Mouse (Mus musculus) midbrain, embryonic 14.5 days (tissue): ENCODE measurements around the gene Magi2. TPM values are rescaled to one million over a fixed set of nuclear protein-coding genes. Genes with fewer than 3 reads are reported as not detected.

Experiments used
- ATAC-seq: fragments of 200-750 bp; cut with Nextera tagmentation; 2 replicates; pipeline ENCODE4 v1.8.0; 2017; ENCODE audit warnings: moderate number of reproducible peaks, moderate library complexity; ENCODE audit not compliant: low FRiP score, low TSS enrichment
- DNase-seq: peaks from one replicate; pipeline ENCODE4 v3.0.0-alpha.2; 2015
- H3K27ac ChIP-seq: fragments of 300-500 bp; sonication (generic); replicated peaks from 2 replicates; pipeline ENCODE4 v1.5.1; 2014; ENCODE audit warnings: mild to moderate bottlenecking, low read depth, low read length, moderate library complexity
- H3K27me3 ChIP-seq: fragments of 300-500 bp; sonication (generic); 2 replicates; pipeline ENCODE4 v1.6.1; 2014; ENCODE audit warnings: low read length, control low read depth, mixed read lengths; ENCODE audit not compliant: control insufficient read depth, insufficient read depth
- H3K36me3 ChIP-seq: fragments of 300-500 bp; sonication (generic); 2 replicates; pipeline ENCODE4 v1.6.1; 2014; ENCODE audit warnings: low read length, control low read depth; ENCODE audit not compliant: control insufficient read depth, insufficient read depth
- H3K4me1 ChIP-seq: fragments of 300-500 bp; sonication (generic); 2 replicates; pipeline ENCODE4 v1.6.1; 2014; ENCODE audit warnings: mild to moderate bottlenecking, antibody characterized with exemption, low read length, control low read depth; ENCODE audit not compliant: control insufficient read depth, insufficient read depth
- H3K4me2 ChIP-seq: fragments of 300-500 bp; sonication (generic); 2 replicates; pipeline ENCODE4 v1.6.1; 2014; ENCODE audit warnings: mild to moderate bottlenecking, low read length, moderate library complexity
- H3K4me3 ChIP-seq: fragments of 300-500 bp; sonication (generic); replicated peaks from 2 replicates; pipeline ENCODE4 v1.5.1; 2014; ENCODE audit warnings: low read depth, low read length
- H3K9ac ChIP-seq: fragments of 300-500 bp; sonication (generic); replicated peaks from 2 replicates; pipeline ENCODE4 v1.6.1; 2014; ENCODE audit warnings: mild to moderate bottlenecking, low read length, moderate library complexity
- H3K9me3 ChIP-seq: fragments of 300-500 bp; sonication (generic); 2 replicates; pipeline ENCODE4 v1.6.1; 2016; ENCODE audit warnings: low read length, control low read depth, mixed read lengths; ENCODE audit not compliant: control insufficient read depth
- WGBS: fragments of 180-500 bp; shearing (Covaris S2); extraction: QIAGEN DNeasy Blood & Tissue Kit; methylation state at CpG from one replicate; pipeline ENCODE4 v1.1.7; 2014; 5-methylcytosine and 5-hydroxymethylcytosine counted together
- polyA plus RNA-seq: library from polyadenylated mRNA; unstranded; fragments of >200 nt; fragmentation: Nextera tagmentation; extraction: Ambion mirVana; gene quantifications from 2 replicates; pipeline ENCODE4 v1.2.1, GENCODE M21; 2014

The Magi2 gene
- polyA plus RNA-seq, 1 experiment from 2014 or later = 22.3 TPM

- no peaks in the 10 kb centered on the region for H3K9me3 ChIP-seq
- ATAC-seq = no peak
- no peaks in the 10 kb centered on the region for H3K27me3 ChIP-seq
- 74% methylated on average over 4 of the region's 4 CpGs for WGBS
- H3K4me2 ChIP-seq = no peak overlapping the region
- no peak overlapping the region for H3K9ac ChIP-seq
- no peak overlapping the region for H3K27ac ChIP-seq
- no peak for DNase-seq
- no peaks in the 10 kb centered on the region for H3K4me1 ChIP-seq
- H3K36me3 ChIP-seq = no peaks in the 10 kb centered on the region
- H3K4me3 ChIP-seq = no peak overlapping the region
These were observed 835.2 kb downstream of the Magi2 start for GRCm38 (mm10) chr5:20062011-20062410.

- Histone ChIP-seq H3K27me3 (no peaks in the 10 kb centered on the region), H3K4me2 (no peak overlapping the region), H3K27ac (no peak overlapping the region), H3K4me3 (no peak overlapping the region), H3K4me1 (no peaks in the 10 kb centered on the region), H3K36me3 (no peaks in the 10 kb centered on the region), H3K9ac (no peak overlapping the region), H3K9me3 (no peaks in the 10 kb centered on the region)
- ATAC-seq (no peak), DNase-seq (no peak)
- WGBS = 75% methylated on average over 1 of the region's 1 CpGs
These were observed 838.2 kb downstream of the Magi2 start for GRCm38 (mm10) chr5:20065081-20065480.

GRCm38 (mm10) chr5:20068496-20068895 is 841.7 kb downstream of the Magi2 start:
- WGBS = 7% methylated on average over 1 of the region's 1 CpGs
- Histone ChIP-seq H3K4me1 (no peaks in the 10 kb centered on the region), H3K9me3 (no peaks in the 10 kb centered on the region), H3K27me3 (no peaks in the 10 kb centered on the region), H3K36me3 (no peaks in the 10 kb centered on the region), H3K27ac (0 out of 2 replicates have a peak overlapping the region, but pooled peaks have one; percentile 0), H3K4me2 (no peak overlapping the region), H3K9ac (no peak overlapping the region), H3K4me3 (no peak overlapping the region)
- DNase-seq (peak; percentile 8), ATAC-seq (no peak)

- 9% methylated on average over 3 of the region's 3 CpGs for WGBS
- ATAC-seq (peak; percentile 43; the same call in 1 of the 2 replicates), DNase-seq (peak; percentile 47)
- Histone ChIP-seq H3K27me3 (no peaks in the 10 kb centered on the region), H3K9me3 (no peaks in the 10 kb centered on the region), H3K4me2 (no peak overlapping the region), H3K4me3 (no peak overlapping the region), H3K4me1 (no peaks in the 10 kb centered on the region), H3K36me3 (no peaks in the 10 kb centered on the region), H3K9ac (no peak overlapping the region), H3K27ac (no peak overlapping the region)
These were observed 842.2 kb downstream of the Magi2 start for GRCm38 (mm10) chr5:20068921-20069486.

GRCm38 (mm10) chr5:20074101-20074500 is 847.3 kb downstream of the Magi2 start:
- no peak overlapping the region for H3K27ac ChIP-seq
- DNase-seq = peak; percentile 13
- no peaks in the 10 kb centered on the region for H3K9me3 ChIP-seq
- no peak overlapping the region for H3K9ac ChIP-seq
- WGBS = 58% methylated on average over 5 of the region's 5 CpGs
- no peaks in the 10 kb centered on the region for H3K4me1 ChIP-seq
- H3K4me2 ChIP-seq = no peak overlapping the region
- no peaks in the 10 kb centered on the region for H3K36me3 ChIP-seq
- H3K27me3 ChIP-seq = no peaks in the 10 kb centered on the region
- no peak for ATAC-seq
- H3K4me3 ChIP-seq = no peak overlapping the region

- H3K9me3 ChIP-seq = no peaks in the 10 kb centered on the region
- ATAC-seq (no peak), DNase-seq (no peak)
- H3K27ac ChIP-seq = no peak overlapping the region
- no peak overlapping the region for H3K4me3 ChIP-seq
- H3K4me1 ChIP-seq = no peaks in the 10 kb centered on the region
- no peaks in the 10 kb centered on the region for H3K27me3 ChIP-seq
- H3K9ac ChIP-seq = no peak overlapping the region
- no peaks in the 10 kb centered on the region for H3K36me3 ChIP-seq
- H3K4me2 ChIP-seq = no peak overlapping the region
- WGBS = 92% methylated on average over 4 of the region's 4 CpGs
These were observed 848.0 kb downstream of the Magi2 start for GRCm38 (mm10) chr5:20074867-20075266.

- H3K36me3 ChIP-seq = no peaks in the 10 kb centered on the region
- H3K27ac ChIP-seq = no peak overlapping the region
- H3K4me1 ChIP-seq = no peaks in the 10 kb centered on the region
- H3K4me3 ChIP-seq = no peak overlapping the region
- H3K9me3 ChIP-seq = no peaks in the 10 kb centered on the region
- H3K9ac ChIP-seq = no peak overlapping the region
- DNase-seq (no peak), ATAC-seq (no peak)
- no peak overlapping the region for H3K4me2 ChIP-seq
- H3K27me3 ChIP-seq = no peaks in the 10 kb centered on the region
- WGBS = 73% methylated on average over 7 of the region's 7 CpGs
These were observed 852.1 kb downstream of the Magi2 start for GRCm38 (mm10) chr5:20078931-20079330.

- no peak overlapping the region for H3K4me2 ChIP-seq
- WGBS = 89% methylated on average over 9 of the region's 9 CpGs
- H3K27ac ChIP-seq = no peak overlapping the region
- no peak overlapping the region for H3K4me3 ChIP-seq
- no peaks in the 10 kb centered on the region for H3K36me3 ChIP-seq
- H3K4me1 ChIP-seq = no peaks in the 10 kb centered on the region
- DNase-seq = no peak
- H3K9me3 ChIP-seq = no peaks in the 10 kb centered on the region
- ATAC-seq = no peak
- H3K27me3 ChIP-seq = no peaks in the 10 kb centered on the region
- H3K9ac ChIP-seq = no peak overlapping the region
These were observed 853.9 kb downstream of the Magi2 start for GRCm38 (mm10) chr5:20080605-20081309.

- DNase-seq (no peak), ATAC-seq (no peak)
- Histone ChIP-seq H3K9me3 (no peaks in the 10 kb centered on the region), H3K4me2 (no peak overlapping the region), H3K4me1 (no peaks in the 10 kb centered on the region), H3K4me3 (no peak overlapping the region), H3K36me3 (no peaks in the 10 kb centered on the region), H3K9ac (no peak overlapping the region), H3K27ac (no peak overlapping the region), H3K27me3 (no peaks in the 10 kb centered on the region)
- 94% methylated on average over 1 of the region's 1 CpGs for WGBS
These were observed 855.5 kb downstream of the Magi2 start for GRCm38 (mm10) chr5:20082368-20082767.
